Mouse (Mus musculus): Measurements from ENCODE around the gene Taf8.
"Not testable (repeated sequence)": the region's sequence is repeated elsewhere in the genome, so short reads cannot be mapped to it uniquely, and the experiment has no call there.

Taf8 gene

DNA sequence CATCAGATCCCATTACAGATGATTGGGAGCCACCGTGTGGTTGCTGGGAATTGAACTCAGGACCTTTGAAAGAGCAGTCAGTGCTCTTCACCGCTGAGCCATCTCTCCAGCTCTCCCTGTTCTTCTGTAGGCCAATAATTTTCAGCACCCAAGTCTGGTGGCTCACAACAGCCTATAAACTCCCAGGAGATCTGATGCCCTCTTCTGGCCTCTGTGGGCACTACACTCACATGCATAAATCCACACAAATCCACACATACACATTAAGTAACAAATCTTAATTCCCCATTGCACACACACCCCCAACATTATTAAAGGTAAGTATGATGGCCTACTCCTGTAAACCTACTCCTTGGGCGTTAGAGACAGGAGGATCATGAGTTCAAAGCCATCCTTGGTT is 14.1 kb upstream of the Taf8 start:
- no peak for DNase-seq (ENCODE audit: low spot score)

DNA sequence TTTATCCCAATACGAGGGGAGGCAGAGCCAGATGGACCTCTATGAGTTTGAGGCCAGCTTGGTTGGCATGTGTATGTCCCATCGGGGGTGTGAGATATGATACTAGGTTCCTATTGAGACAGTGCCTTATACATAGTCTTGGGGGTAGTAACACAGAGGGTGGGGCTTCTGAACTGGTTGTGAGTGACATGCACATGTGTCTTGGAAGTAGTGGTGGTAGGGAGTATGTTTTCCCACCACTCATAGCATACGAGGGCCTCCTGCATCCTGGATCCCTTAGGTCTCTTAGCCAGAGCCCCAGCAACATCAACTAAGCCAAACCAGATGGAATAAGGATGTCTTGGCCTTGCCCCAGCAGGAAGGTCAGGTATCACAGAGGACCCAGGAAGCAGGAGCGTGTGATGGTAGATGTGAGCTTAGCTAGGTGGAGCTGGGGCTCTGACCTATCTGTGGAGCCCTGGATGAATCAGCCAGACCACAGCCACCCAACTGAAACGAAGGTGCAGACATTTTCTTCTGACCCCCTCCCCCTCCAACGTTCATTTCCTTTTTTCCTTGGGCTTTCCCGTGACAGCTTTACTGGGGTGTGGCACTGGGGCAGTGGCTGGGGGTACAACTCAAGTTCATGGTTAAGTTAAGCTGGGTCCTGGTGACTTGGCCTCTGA is 13.2 kb upstream of the Taf8 start:
- DNase-seq (ENCODE audit: low spot score), result no peak

DNA sequence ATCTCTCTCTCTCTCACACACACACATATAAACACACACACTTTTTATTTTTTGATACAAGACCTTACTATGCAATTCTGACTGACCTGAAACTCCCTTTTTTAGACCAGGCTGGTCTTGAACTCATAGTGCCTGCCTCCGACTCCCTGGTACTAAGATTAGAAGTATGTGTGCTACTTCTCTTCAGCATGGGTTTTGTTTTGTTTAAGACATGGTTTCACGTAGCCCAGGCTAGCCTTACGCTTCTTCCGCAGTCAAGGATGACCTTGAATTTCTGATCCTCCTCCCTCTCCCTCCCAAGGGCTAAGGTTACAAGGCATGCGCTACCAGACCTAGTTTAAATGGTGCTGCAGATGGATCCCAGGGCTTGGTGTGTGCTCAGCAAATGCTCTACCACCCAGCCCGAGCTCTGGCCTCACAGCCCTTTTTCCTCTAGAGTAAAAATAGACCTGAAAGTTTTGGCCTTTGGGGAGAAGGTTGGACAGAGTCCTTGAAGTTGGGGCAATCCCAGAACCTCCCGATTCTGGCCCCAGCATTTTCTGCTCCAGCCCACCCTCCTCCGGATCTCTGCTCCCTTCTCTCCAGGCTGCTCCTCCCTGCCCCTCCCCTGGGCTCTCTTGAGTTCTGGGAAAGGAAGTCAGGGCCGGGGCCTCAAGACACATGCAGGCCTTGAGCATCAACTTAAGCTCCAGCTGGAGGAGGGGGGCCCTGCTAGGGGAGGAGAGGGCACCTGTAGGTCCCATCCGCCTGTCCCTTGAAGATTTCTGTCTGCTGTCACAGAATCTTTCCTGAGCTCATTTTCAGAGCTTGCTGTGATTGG is 11.1 kb upstream of the Taf8 start:
- no peak for DNase-seq (ENCODE audit: low spot score)

DNA sequence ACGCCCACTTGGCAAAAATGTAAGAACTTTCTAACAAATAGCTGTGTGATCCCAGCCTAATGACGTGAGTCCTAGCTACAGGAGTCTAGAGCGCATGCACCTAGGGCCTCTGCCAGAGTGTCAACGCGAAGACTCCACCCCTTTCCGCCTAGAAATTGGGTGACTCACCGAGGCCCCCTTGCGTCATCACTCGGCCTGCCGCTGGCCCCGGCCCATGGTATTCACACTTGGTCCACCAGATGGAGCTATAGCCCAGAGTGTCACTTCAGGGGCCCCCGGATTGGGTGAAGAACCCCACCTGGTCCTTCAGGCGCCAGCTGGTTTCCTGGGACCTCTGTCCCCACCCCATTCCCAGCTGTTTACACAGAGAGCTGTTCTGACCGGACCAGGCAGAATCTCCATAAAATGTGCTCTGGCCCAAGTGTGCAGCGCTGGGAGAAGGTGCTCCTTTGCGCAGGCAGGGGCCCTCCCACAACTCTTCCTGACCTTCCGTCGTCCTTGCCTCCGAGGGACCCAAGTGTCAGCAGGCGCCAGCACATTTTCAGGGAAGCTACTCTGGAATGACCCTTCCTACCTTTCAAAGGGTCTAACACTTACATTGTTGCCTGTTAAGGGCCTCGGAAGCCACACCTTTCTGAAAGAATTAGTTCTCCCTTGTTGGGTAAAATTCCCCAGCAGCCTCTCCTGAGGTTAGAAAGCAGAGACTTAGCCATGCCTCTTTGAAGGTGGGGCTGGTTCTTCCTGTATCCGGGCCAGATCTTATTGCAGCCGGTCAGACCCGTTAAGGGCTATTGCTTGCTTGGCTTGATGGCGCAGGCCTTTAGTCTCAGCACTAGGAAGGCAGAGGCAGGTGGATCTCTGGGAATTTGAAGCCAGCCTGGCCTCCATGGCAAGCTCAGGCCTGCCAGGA is 9.3 kb upstream of the Taf8 start:
- peak; percentile 98 for DNase-seq (ENCODE audit: low spot score)

DNA sequence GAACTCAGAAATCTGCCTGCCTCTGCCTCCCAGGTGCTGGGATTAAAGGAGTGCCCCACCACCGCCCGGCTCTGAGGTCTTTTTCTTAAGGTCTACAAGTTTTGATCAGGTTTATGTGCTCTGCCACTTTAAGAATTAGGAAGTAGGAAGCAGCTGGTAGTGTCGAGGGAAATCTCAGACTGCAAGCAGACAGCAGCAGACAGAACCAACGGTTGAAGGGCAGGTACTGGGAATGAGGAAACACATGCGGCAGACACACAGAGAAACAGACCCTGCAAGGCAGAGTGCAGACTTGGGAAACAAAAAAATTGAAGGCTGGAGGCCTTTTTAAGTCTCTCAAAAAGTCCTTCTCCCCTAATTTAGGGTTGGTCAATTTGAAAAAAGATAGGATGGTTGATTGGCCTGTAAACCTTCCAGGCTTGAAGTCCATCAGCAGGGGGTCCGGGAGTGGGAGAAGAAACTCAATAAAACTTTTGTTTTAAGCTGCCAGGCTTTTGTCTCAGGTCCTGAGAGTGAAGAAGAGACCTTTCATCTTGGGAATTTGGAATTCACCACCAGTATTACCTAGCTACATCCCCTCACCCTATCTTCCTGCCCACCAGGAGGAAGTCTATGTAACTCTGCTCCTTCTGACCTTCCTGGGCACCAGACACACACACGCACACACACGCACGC is 7.1 kb upstream of the Taf8 start:
- no peak for DNase-seq (ENCODE audit: low spot score)

DNA sequence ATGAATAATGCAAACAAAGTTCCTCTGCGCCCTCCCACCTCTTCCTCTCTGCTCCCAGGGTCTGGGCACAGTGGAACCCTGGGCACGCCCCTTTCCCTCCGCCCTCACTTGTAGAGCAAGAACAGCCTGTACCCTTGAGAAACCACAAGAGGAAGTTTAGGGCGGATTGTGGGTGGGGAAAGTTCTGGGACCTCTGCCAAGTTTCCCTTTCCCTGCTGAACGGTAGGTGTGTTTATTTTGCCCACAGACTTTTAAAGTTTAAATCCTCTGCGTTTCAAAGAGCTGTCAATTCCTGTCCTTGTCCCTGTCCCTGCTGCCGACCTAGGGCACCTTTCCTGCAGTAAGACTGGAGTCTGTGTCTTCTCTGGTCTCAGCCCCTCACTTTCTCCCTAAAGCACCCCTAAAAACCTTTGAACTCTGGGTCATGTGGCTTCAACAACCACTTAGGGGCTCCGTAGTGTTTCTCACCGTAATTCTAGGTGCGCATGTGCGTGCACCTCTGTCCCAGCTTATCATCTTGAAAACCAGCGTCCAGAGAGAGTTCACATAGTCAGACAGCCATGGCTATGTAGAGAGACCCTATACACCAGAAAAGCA is 6.0 kb upstream of the Taf8 start:
- peak; percentile 42 for DNase-seq (ENCODE audit: low spot score)

DNA sequence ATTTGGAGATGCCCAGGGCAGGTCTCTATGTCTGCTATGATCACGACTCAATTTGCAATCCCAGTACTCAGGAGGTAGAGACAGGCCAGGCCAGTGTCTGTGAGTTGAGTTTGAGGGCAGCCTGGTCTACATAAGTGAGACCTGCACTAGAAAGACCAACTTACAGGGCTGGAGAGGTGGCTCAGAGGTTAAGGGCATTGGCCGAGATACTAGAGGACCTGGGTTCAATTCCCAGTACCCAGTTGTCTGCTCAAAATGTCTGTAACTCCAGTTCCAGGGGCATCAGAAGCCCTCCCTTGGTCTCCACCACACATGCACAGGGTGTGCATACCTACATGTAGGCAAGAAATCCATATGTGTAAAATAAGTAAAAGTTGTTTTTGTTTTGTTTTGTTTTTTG is 5.4 kb upstream of the Taf8 start:
- no peak for DNase-seq (ENCODE audit: low spot score)

DNA sequence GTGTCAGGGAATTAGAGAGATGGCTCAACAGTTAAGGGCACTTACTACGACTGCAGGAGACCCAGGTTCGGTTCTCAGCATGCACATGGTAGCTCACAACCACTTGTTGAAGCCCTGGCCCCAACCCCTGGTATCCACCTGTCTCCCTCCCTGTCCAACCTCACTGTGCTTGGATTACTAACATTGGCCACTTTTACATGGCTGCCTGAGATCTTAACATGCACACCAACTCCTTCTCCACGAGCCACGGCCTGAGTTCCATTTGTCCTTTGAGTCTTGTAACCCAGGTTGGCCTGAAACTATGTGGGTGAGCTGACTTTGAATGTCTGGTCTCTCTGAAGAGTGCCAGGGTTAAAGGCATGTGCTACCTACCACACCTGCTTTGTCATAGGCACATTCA is 4.6 kb upstream of the Taf8 start:
- DNase-seq (ENCODE audit: low spot score), result no peak

DNA sequence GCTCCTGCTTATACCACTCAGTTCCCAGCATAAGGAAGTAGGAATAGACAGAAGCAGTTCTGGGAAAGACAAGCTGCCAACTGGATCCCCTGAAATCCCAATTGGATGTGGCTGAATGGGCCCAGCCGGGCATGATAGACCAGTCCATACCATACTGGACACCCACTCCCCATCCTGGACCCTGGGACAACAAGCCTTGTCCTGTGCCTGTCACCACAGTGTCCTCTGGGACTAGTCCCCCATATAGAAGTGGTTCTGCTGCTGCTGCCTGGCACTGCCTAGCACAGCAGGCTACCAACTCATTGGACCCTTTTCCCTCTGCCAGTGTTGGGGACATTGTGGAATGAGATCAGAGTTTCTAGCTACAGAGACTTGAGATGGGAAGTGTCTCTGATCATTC is 4.0 kb upstream of the Taf8 start:
- DNase-seq (ENCODE audit: low spot score), result no peak

DNA sequence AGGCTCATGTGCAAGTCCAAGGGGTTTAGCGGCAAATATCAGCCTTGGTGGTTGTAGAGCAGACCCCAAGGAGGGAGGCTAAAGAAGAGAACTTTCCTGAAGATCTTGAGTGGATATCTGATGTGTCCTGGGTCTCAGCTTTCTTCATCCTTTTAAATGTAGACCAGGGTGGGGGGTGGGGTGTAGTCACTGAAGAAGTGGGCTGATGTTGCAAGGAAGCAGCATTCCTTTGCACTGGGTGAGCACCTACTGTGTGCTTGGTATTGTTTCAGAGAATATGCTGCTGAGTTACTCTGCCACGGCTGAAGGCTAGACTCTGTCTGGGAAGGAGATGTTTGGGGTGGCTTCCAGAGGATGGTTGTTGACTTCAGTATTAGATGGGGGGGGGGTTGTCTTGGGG is 3.5 kb upstream of the Taf8 start:
- no peak for DNase-seq (ENCODE audit: low spot score)

DNA sequence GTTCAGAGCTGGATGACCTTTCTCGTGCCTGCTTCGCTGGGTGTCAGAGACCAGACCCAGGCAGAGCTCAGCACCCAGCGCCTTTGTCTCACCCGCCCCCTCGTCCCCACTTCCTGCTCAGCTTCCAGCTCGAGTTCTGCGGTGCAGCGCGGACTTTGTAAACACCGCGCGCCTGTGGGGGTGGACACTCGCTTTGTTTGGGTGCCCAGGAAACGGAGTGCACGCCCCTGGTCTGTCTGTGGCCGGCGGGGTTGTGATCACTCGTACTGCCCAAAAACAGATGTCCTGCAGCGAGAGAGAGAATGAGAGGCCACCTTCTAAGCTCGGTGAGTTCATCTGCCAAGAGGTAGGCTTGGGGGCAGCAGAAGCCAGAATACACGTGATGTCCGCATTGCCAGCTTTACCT is 2.9 kb upstream of the Taf8 start, which contains the start of gene Ccnd3:
Gene Ccnd3 (plus strand): TSS at position 111 of the 406 bp plus-strand sequence.
- peak; percentile 71 for DNase-seq (ENCODE audit: low spot score)

DNA sequence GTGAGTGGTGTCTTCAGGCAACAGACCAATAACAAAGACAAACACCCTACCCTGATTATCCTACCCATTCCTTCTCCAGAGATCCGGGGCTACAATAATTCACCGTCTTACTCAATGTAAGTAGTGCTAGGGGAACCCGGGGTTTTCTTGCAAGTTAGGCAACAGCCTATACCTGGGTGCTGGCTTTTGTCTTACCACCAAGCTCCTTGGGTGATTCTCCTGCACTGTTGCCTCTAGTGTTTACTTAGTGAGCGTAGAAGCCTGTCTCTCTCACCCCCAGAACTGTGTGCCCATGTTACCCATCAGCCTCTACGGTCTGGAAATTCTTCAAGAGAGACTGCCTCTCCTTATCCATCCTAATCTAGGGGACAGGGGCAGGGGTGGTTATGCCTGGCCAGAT is 2.1 kb upstream of the Taf8 start:
- DNase-seq (ENCODE audit: low spot score), result no peak

DNA sequence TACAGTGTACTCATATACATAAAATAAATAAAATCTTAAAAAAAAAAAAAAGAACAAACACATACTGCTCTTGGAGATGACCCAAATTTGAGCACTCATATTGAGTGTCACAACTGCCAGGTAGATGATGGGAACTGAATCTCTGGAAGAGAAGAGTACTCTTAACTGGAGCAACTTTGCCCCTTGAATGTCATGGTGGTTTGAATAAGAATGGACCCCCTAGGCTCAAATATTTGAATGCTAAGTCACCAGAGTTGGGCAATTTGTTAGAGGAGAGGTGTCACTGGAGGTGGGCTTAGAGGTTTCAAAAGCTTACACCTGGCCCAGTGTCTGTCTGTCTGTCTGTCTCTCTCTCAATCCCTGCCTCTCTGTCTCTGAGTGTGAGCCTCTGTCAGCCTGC is 1.6 kb upstream of the Taf8 start:
- no peak for DNase-seq (ENCODE audit: low spot score)

DNA sequence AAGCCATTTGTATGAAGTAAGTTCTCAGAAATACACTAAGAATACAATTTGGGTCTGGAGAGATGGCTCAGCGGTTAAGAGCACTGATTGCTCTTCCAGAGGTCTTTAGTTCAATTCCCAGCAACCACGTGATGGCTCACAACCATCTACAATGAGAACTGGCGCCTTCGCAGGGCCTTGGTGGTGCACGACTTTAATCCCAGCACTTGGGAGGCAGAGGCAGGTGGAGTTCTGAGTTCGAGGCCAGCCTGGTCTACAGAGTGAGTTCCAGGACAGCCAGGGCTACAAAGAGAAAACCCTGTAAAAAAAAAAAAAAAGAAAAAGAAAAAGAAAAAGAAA is 584 bp upstream of the Taf8 start:
- not testable (repeated sequence) for DNase-seq (ENCODE audit: low spot score)

DNA sequence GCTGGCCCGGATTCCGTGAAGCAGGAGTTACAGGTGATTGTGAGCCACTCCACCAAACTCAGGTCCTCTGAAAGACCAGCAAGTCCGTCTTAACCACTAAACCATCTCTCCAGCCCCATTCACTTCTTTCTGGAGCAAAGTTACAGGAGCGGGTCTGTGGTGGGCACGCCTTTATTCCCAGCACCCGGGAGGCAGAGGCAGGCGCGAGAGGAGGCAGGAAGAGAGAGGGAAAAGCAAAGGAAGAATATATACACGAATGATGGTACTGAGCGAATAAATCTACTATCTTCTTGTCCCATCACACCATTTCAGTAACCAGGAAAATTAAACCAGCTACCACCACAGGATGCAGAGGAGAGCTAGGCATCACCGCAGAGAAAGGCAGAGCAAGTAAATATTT is 561 bp downstream of the Taf8 start:
- no peak for DNase-seq (ENCODE audit: low spot score)

DNA sequence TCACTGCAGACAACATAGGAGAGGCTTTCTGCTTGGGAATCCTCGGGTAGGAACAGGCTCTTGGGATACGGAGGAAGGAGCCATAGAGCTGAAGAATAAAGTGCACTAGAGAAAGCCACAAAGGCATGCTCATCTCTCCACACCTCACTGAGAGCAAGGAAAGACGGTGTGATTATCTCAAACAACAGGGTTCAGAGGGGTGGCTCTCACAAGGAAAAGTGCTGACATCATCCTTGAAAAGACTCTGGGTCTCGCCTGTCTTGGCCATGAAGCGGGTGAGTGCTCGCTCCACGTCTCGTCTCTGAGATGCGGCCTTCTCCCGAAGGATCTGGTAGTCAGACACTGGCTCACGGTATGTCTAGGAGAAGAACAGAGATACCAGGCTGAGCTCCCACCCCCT is 8.0 kb downstream of the Taf8 start:
- DNase-seq (ENCODE audit: low spot score), result no peak

DNA sequence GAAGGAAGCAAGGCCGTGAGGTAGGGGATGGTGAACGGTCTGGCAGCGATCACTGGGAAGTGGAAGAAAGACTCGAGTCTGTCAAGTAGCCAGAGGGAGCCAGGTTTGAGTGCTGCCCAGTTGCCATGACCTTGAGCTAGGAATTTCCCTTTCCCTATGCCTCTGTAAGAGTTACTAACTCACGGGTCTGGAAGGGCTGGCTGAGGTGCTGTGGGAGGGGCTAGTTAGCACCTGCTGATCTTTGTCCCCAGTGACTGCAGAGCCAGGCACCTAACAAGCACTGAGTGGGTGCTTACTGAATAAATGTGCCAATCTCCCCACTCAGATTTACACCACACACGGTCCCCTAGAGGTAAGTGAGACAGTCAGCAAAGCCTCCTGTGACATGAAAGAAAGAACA is 8.4 kb downstream of the Taf8 start:
- no peak for DNase-seq (ENCODE audit: low spot score)

DNA sequence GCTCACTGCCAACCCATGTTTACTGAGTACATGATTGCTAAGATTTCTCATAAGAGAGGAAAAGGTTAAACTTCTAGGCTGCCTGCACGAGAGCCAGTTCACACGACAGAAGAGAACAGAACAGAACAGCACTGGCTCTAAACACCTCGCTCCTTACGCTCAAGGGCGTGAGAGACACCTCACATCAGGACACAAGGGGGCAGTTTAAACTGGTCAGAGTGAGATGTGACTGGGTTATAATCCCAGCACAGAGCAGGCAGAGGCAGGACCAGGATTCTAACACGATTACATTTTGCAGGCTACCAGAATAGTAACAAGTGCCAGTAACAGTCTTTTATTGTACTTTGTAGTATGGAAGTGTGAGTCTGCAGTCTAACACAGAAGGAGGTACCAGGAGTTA is 9.4 kb downstream of the Taf8 start:
- no peak for DNase-seq (ENCODE audit: low spot score)

DNA sequence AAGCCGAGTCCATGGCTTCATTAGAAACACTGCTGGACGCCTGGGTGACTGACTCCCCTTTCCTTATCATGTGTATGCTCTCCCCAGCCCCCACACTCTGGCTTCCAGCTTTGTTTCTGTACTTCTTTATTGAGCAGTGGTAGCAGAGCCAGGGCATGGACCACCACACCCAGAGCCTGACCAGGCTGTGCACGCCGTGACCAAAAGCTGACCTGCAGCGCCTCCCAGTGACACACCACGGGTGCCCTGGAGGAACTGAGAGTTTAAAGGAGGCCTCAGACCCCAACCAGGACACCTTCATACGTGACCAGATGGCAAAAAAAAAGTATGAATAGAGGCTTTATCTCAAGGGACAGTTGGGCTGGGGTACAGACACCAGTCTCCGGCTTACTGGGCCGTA is 11.3 kb downstream of the Taf8 start:
- no peak for DNase-seq (ENCODE audit: low spot score)

DNA sequence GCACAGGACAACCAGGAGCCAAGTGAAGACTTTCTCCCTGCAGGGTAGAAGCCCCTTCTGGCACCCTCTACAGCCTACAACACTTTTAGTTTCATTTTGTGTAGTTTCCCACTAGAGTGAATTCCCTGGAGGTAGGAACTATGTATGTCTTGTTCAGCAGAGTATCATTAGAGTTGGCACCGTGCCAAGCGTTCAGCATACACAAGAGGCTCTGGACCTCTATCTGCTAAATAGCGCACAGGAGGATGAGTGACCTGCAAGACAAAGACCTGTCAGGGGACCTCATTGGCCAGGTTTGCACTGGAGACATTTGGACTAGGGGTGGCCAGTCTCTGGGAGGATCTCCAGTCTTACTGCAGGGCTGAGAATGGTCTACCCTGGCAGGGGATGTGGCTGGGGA is 16.3 kb downstream of the Taf8 start:
- DNase-seq (ENCODE audit: low spot score), result no peak

DNA sequence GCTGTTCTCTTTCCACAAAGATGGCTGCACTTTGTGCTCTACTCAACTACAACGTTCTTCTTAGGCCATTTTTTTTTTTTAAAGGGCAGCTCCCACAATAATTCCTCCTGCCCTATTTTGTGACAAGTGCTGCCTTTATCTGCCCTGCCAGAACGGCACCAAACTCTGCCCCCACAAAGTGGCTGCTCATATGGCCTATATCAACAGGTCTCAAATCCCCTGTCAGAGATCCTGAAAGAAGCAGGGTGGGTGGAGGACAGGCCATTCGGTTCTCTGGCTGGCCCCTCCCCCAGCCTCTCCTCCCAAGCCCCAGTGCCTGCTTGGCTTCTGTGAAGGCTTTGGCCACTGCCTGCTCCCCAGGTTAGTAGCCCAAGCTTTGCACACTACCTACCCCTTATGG is 17.1 kb downstream of the Taf8 start:
- DNase-seq (ENCODE audit: low spot score), result no peak
